Comparison of ENCODE assay signal across 9 mouse cellular contexts in the genomic region with DNA sequence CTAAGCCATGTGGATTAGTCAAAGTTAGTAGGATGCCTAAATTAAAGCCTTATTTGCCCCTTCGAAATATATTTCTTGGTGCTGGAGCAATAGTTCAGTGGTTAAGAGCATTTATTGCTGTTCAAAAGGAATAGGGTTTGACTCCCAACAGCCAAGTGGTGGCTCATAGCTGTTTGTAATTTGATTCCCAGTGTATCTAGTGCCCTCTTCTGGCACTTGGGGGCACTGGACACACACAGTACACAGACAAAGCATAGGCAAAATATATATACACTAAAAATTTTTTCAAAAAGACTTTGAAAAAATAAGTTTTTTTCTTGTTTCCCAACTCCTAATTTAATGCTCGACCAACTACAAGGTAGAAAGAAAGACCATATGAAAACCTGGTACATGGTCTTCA. TPM values are rescaled to one million over a fixed set of nuclear protein-coding genes. Genes with fewer than 3 reads are reported as not detected.
A peak's percentile ranks its signal among the peaks of the same experiment; 100 is the strongest.
DNase-seq lines count a peak whose midpoint lies in the region; ATAC-seq and TF ChIP-seq lines count a peak whose summit lies in the region.
"Had no signal": no experiment of that assay in that cellular context is flagged by ENCODE, and none has a peak within 500 bp of the region (broad histone marks: within the 10 kb centered on the region; RNA-seq: fewer than 3 reads in every experiment).

No protein-coding gene starts in this region.

- intact Hi-C loops in left cerebral cortex, postnatal 25 days (cut with DNase I), result loop anchor here (5.0 kb wide), 1 partner anchor 58 kb away; no protein-coding TSS in a partner anchor

- H3K27ac ChIP-seq in liver, adult 2 months (replicated peaks; ENCODE audit: insufficient read depth, low read depth, low read length), result no peak overlapping the region
- H3K27ac ChIP-seq in liver, embryonic 12.5 days, result no peak overlapping the region
- no peak overlapping the region for H3K27ac ChIP-seq in cortical plate, adult 2 months (ENCODE audit: insufficient read depth, low read length)

- H3K79me2 ChIP-seq in liver, adult 2 months (ENCODE audit: control insufficient read depth, insufficient read depth, low read length), result no peaks in the 10 kb centered on the region

- H3K4me2 ChIP-seq in liver, embryonic 12.5 days, result no peak overlapping the region

- no peaks in the 10 kb centered on the region for H3K36me3 ChIP-seq in liver, adult 2 months (ENCODE audit: control insufficient read depth, insufficient read depth, low read length)
- no peaks in the 10 kb centered on the region for H3K36me3 ChIP-seq in liver, embryonic 12.5 days

- no peaks in the 10 kb centered on the region for H3K27me3 ChIP-seq in liver, adult 2 months (ENCODE audit: control insufficient read depth, insufficient read depth, low read length)
- no peaks in the 10 kb centered on the region; the same call in 1 of the 2 replicates for H3K27me3 ChIP-seq in liver, embryonic 12.5 days (replicated peaks)
- H3K27me3 ChIP-seq: megakaryocyte, embryonic 14.5 days had no signal

- peak; percentile 57 to 61 for DNase-seq in cerebellum, postnatal 10 days
- peak; percentile 39 for DNase-seq in liver, adult 2 months (ENCODE audit: extremely low read depth, low read depth, low spot score)
- peak; percentile 28 for DNase-seq in lung, postnatal 25 days (ENCODE audit: low spot score)
- no peak for DNase-seq in layer of hippocampus, adult 8-10 months (ENCODE audit: low spot score in 2 of 2)
- no peak for DNase-seq in left cerebral cortex, postnatal 25 days (ENCODE audit: low spot score in 2 of 2)

- WGBS in liver, adult 2 months, result 62% methylated on average over 2 of the region's 2 CpGs
- WGBS in liver, embryonic 12.5 days (ENCODE audit: insufficient replicate concordance), result 42% methylated on average over 2 of the region's 2 CpGs

- TF ChIP-seq CTCF in liver, adult 2 months (IDR thresholded peaks at IDR 0.05; ENCODE audit: low read depth, low read length), result peak; percentile 50
- peak; percentile 30; the same call in 1 of the 2 replicates for TF ChIP-seq CTCF in cortical plate, adult 2 months (IDR thresholded peaks at IDR 0.05; ENCODE audit: extremely low read depth, insufficient read depth, low read length)

- no peak for ATAC-seq in cerebellum, adult (ENCODE audit: insufficient number of reproducible peaks, low FRiP score, low TSS enrichment)
- no peak for ATAC-seq in liver, embryonic 12.5 days

- no peak overlapping the region for H3K9ac ChIP-seq in liver, adult 2 months (ENCODE audit: low read depth, low read length)
- H3K9ac ChIP-seq in liver, embryonic 12.5 days, result no peak overlapping the region

- H3K4me1 ChIP-seq in liver, adult 2 months (ENCODE audit: control insufficient read depth, insufficient read depth, low read length), result no peaks in the 10 kb centered on the region
- H3K4me1 ChIP-seq in liver, embryonic 12.5 days, result no peaks in the 10 kb centered on the region
- H3K4me1 ChIP-seq in cortical plate, adult 2 months (ENCODE audit: control insufficient read depth, insufficient read depth, low read length), result no peaks in the 10 kb centered on the region
- H3K4me1 ChIP-seq: megakaryocyte, embryonic 14.5 days had no signal

- H3K9me3 ChIP-seq in liver, embryonic 12.5 days (replicated peaks), result no peaks in the 10 kb centered on the region

- no peak for TF ChIP-seq POLR2A in liver, adult 2 months (IDR thresholded peaks at IDR 0.05; ENCODE audit: extremely low read depth, insufficient read depth, low read length)
- no peak for TF ChIP-seq POLR2A in cortical plate, adult 2 months (IDR thresholded peaks at IDR 0.05; ENCODE audit: extremely low read depth, insufficient read depth, low read length)

- H3K4me3 ChIP-seq in liver, adult 2 months (ENCODE audit: insufficient read depth, low read depth, low read length), result no peak overlapping the region
- no peak overlapping the region for H3K4me3 ChIP-seq in liver, embryonic 12.5 days
- H3K4me3 ChIP-seq in cortical plate, adult 2 months (ENCODE audit: insufficient read depth, low read length), result no peak overlapping the region
- H3K4me3 ChIP-seq: megakaryocyte, embryonic 14.5 days had no signal

RNA-seq across cellular contexts. Expression of a gene that starts 13.3 kb away (rescaled TPM):
- total RNA-seq in liver, adult 2 months (2014; rRNA removed), result 9.3 and 11.3 TPM in 2 replicates
- 3.3 and 5.5 TPM in 2 replicates for polyA plus RNA-seq in liver, adult 2 months (2012; rRNA removed)
- polyA plus RNA-seq in liver, embryonic 12.5 days (2016; fragmentation: Nextera tagmentation; extraction: Ambion mirVana), result 3.5 and 3.6 TPM in 2 replicates
- polyA plus RNA-seq in cortical plate, adult 2 months (2012; rRNA removed), result 9.3 and 10.2 TPM in 2 replicates
- total RNA-seq in layer of hippocampus, adult 8-10 months (2022), result 10 to 100 TPM; 12.0 to 18.0 (median 12.8) TPM
- 10 to 100 TPM; 10.1 to 10.4 TPM for total RNA-seq in left cerebral cortex, postnatal 25 days (2021)

RNA-seq across cellular contexts. Expression of a gene that starts 49.5 kb away (rescaled TPM):
- total RNA-seq in liver, adult 2 months (2014; rRNA removed), result 5.2 and 6.9 TPM in 2 replicates
- 0.44 and 0.46 TPM in 2 replicates for polyA plus RNA-seq in liver, adult 2 months (2012; rRNA removed)
- polyA plus RNA-seq in liver, embryonic 12.5 days (2016; fragmentation: Nextera tagmentation; extraction: Ambion mirVana), result 5.3 and 5.5 TPM in 2 replicates
- polyA plus RNA-seq in cortical plate, adult 2 months (2012; rRNA removed), result 3.9 and 4.5 TPM in 2 replicates
- 10 to 100 TPM; 10.8 to 13.2 (median 12.0) TPM for total RNA-seq in layer of hippocampus, adult 8-10 months (2022)
- 10 to 100 TPM; 10.2 to 10.5 TPM for total RNA-seq in left cerebral cortex, postnatal 25 days (2021)

RNA-seq across cellular contexts. Expression of a gene that starts 49.6 kb away (rescaled TPM):
- 5.6 and 6.3 TPM in 2 replicates for total RNA-seq in liver, adult 2 months (2014; rRNA removed)
- 2.8 and 2.9 TPM in 2 replicates for polyA plus RNA-seq in liver, adult 2 months (2012; rRNA removed)
- 7.6 and 7.7 TPM in 2 replicates for polyA plus RNA-seq in liver, embryonic 12.5 days (2016; fragmentation: Nextera tagmentation; extraction: Ambion mirVana)
- polyA plus RNA-seq in cortical plate, adult 2 months (2012; rRNA removed), result 7.2 and 7.9 TPM in 2 replicates
- total RNA-seq in layer of hippocampus, adult 8-10 months (2022), result 10 to 100 TPM in 3 of 4 experiments, 1 to 10 TPM in 1; 9.3 to 10.9 (median 10.4) TPM
- 10 to 100 TPM in 1 of 2 experiments, 1 to 10 TPM in 1; 9.2 to 11.4 TPM for total RNA-seq in left cerebral cortex, postnatal 25 days (2021)

Comparison
In these comparisons a context has a peak if more than half of its experiments do, and no peak if none do; other contexts are left out.
1. DNase-seq: peak in cerebellum, postnatal 10 days (2 of 2), liver, adult 2 months (single experiment) and lung, postnatal 25 days (single experiment); none in layer of hippocampus, adult 8-10 months (0 of 2) and left cerebral cortex, postnatal 25 days (0 of 2).